Mouse (Mus musculus): ENCODE results near the gene Trim31.
A peak's percentile ranks its signal among the peaks of the same experiment; 100 is the strongest.

The Trim31 gene

DNA sequence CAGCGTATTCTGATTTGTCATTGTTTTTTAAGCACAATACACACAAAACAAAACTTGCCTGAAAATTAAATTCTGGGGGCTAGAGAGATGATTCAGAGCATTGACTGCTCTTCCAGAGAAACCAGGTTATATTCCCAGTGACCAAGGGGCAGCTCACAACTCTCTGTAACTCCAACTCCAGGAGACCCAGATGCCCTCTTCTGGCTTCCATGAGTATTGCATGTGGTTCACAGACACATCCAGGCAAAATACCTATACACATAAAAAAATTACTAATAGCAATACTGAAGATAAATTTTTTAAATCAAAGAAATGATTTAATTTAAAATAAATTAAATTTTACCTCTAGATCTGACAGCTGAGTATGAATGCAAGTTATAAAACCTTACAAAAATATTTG, 1.3 kb upstream of the Trim31 start:
- DNase-seq (ENCODE audit: low spot score) = peak; percentile 51

GRCm38 (mm10) chr17:36897065-36897464, 853 bp upstream of the Trim31 start:
- no peak for DNase-seq (ENCODE audit: low spot score)

- no peak for DNase-seq (ENCODE audit: low spot score)
Measured at GRCm38 (mm10) chr17:36899376-36899775, 1.5 kb downstream of the Trim31 start.

DNA sequence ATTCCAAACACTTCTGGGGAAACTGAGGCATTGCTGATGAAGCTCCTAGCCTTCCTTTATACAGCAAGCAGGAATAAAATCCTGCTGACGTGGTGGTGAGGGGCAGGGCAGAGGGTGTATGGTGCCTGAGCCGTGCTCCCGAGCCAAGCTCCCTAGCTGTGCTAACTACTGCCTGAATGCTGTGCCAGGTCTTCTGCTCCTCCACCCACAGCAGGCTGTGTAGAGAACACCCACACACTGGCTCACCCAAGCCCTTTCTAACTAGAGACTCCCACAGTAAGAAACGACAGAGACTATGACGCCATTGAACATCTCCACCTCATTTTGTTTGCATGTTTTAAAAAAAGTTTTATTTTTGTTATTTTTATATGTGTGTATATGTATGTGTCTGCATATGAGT, 2.1 kb downstream of the Trim31 start:
- DNase-seq (ENCODE audit: low spot score) = no peak

- no peak for DNase-seq (ENCODE audit: low spot score)
Measured at GRCm38 (mm10) chr17:36900691-36901090, 2.8 kb downstream of the Trim31 start.

DNA sequence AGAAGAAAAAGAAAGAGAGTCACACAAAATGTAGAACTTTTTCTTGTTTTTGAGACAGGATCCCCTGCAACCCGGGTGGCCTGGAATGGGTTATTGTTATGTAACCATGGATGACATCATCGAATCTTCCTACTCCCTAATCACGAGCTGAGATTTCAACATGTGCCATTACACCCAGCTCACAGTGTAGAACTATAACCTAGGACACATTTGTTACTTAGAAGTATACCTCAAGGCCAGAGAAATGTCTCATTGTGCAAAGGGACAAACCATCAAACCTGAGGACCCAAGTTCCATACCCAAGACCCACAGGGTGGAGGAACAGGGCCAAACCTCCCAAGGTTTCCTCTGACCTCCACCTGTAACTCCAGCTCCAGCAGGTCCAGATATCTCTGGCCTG, 5.7 kb downstream of the Trim31 start:
- DNase-seq (ENCODE audit: low spot score) = no peak

GRCm38 (mm10) chr17:36908235-36908634, 10.3 kb downstream of the Trim31 start:
- DNase-seq (ENCODE audit: low spot score) = no peak

- DNase-seq (ENCODE audit: low spot score) = no peak
Measured at GRCm38 (mm10) chr17:36909802-36910201, 11.9 kb downstream of the Trim31 start.

GRCm38 (mm10) chr17:36912031-36912430, 14.1 kb downstream of the Trim31 start:
- no peak for DNase-seq (ENCODE audit: low spot score)

GRCm38 (mm10) chr17:36914108-36914507, 16.2 kb downstream of the Trim31 start:
- peak; percentile 70 for DNase-seq (ENCODE audit: low spot score)

DNA sequence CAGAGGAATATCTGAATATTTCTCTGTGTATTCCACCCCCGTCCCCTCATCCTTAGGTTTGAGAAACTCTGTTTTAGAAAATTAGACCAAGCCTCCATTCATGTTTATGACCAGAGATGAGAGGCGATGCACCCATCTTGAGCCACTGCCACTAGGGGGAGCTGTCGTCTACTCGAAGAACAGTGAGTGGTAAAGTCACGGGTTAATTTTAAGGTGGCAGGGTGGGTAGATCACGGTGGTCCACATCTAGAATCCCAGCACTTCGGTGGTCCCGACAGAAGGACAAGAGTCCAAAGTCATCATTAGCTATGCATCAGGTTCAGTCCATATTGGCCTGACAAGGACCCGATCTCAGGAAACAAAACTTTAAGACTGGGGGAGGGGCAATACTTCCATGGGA, 17.2 kb downstream of the Trim31 start:
- DNase-seq (ENCODE audit: low spot score) = peak; percentile 45

GRCm38 (mm10) chr17:36920239-36920638, 22.3 kb downstream of the Trim31 start:
- DNase-seq (ENCODE audit: low spot score) = no peak

DNA sequence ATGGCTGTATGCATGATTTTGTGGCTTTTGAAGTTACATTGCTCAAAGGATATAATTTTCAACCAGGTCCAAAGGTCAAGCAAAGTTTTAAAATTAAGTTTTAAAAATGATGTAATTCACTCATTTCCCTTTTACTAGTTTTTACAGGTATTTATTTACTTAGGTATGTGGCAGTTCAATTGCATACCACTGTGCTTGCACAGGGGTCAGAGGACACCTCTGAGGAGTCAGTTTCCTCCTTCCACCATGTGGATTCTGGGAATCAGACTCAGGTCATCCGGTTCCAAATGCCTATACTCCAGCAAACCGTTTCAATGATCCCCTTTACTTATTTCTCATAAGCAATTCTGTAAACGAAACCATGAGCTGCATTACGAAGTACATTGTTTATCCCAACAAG, 24.8 kb downstream of the Trim31 start:
- DNase-seq (ENCODE audit: low spot score) = no peak

GRCm38 (mm10) chr17:36923491-36923890, 25.6 kb downstream of the Trim31 start:
- DNase-seq (ENCODE audit: low spot score) = no peak

- no peak for DNase-seq (ENCODE audit: low spot score)
Measured at GRCm38 (mm10) chr17:36927496-36928120, 29.7 kb downstream of the Trim31 start.

DNA sequence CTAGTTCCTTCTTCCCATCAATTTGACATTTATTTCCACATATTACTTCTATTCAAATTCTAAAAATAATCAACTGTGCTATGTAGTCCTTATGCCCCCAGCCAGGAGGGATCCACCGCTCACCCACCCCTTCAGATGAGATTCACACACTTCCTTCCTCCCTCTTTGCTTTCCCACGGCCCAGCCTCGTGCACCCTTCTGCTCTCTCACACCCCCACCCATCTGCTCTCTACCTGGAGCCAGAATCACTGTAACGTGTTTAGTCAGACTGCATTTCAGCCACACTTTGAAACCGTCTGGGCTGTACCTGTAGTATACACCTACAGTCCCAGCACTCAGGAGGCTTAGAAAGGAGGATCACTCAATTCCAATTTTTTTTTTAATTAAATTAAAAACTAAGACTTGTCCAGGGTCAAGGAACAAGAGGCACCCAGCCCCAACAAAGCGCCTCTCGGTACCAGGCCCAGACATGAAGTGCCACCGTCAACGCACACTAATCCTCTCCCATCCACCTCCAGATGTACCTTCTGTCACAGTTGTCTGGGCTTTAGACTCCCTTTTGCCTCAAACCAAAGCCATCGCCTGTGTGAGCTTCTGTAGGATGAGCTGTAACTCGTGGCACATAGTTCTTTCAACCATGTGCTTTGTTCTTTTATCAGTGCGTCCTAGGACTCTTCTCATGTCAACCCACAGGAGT, 31.5 kb downstream of the Trim31 start:
- DNase-seq (ENCODE audit: low spot score) = no peak

DNA sequence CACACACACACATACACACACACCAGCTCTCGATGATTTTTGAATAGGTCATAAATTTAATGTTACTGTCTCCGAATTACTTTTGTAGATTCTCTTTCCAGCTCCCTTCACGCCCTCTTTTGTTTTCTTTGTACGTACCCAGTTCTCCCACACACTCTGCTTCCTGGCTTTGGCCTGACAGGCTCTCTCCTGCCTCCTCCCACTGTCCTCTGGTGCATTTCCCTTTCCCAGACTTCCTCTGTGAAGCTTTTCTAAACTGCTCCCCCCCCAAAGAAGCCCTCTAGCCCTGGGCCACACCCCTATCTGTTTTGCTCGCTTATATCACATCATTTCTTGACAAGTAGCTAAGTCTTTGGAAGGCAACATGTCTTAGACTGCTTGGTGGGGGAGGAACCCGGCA, 32.3 kb downstream of the Trim31 start:
- no peak for DNase-seq (ENCODE audit: low spot score)

DNA sequence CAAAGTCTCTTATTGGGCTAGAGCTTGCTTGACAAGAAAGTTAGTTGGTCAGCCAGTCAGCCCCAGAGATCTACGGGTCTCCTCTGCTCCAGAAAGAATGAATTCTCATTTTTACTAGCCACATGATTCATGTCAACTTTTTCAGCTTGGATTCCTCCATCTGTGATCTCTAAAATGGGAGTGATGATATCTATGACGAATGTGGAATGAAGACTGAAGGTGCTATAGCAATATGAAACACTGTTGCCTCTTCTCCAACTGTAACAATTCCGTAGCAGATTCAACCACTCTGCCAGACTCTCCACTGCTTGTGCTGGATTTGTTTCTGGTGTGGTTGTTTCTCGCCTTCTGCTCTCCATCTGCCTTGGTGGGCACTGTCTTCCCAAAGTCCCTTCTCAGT, 33.2 kb downstream of the Trim31 start:
- DNase-seq (ENCODE audit: low spot score) = no peak

DNA sequence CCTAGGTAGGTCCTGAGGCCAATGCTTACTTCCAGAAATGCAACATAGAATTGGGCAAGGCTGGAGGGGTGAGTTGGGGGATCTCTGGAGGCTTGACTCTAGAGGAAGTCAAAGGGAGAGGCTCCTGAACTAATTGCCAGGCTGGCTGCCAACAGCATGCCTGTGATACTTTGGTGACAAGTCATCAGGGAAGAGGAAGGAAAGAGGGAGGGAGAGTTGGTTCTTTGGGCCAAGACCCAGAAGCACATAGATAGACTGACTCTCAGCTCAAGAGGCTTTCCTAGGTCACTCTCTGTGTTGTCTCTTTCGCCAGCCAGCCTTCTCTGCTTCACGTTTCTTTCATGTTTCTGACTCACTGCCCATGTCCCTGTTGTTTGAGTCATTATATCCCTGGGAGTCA, 33.9 kb downstream of the Trim31 start:
- DNase-seq (ENCODE audit: low spot score) = no peak

DNA sequence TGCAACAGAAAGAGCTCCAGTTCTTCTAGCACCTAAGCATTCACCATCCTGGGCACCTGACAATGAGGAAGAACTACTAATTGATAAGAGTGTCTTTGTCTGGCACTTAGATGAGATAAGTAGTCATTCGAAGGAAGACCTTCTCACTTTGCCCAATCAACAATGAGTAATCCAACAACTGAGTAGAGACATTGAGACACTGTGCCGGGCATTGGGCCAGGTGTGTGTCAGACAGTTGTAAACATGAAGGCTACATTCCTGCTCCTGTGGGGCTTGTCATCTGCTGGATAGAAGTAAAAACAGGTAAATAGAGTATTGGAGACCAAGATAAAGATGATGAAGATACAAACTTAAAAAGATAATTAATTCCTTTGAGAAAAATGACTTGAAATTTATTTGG, 40.1 kb downstream of the Trim31 start:
- DNase-seq (ENCODE audit: low spot score) = no peak

GRCm38 (mm10) chr17:36942391-36942790, 44.5 kb downstream of the Trim31 start:
- DNase-seq (ENCODE audit: low spot score) = no peak

- no peak for DNase-seq (ENCODE audit: low spot score)
Measured at GRCm38 (mm10) chr17:36942791-36943471, 45.0 kb downstream of the Trim31 start, which contains the start of gene Rnf39. TSS of gene Rnf39 (plus strand) at chr17:36942918.

DNA sequence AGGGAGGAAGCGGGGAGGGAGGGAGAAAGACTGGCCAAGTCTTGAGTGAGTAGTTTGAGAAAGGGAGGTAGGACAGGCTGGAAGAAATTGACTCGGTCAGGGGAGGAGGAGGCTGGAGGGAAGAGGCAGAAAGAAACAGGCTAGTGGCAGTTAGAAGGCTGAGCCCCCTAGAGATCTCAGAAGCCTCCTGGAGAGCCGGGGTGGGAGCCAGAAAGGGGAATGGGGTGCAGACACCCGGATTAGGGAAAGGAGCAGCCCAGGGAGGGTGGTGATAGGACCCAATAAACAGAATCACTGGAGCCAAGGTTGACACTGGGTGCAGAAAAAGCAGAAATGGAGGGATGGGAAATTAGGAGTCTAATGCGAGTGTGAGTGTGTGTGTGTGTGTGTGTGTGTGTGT, 45.8 kb downstream of the Trim31 start:
- DNase-seq (ENCODE audit: low spot score) = no peak

Measured in c-Kit-positive CD71-positive TER-119-positive erythroid progenitor cells, embryonic 14.5 days (primary cell).